Mouse (Mus musculus): ENCODE results near the gene Nap1l1. TPM values are rescaled to one million over a fixed set of nuclear protein-coding genes. Genes with fewer than 3 reads are reported as not detected.
A peak's percentile ranks its signal among the peaks of the same experiment; 100 is the strongest.

The Nap1l1 gene
- total RNA-seq, 2 experiments from 2014 or later: 124 to 136 TPM

DNA sequence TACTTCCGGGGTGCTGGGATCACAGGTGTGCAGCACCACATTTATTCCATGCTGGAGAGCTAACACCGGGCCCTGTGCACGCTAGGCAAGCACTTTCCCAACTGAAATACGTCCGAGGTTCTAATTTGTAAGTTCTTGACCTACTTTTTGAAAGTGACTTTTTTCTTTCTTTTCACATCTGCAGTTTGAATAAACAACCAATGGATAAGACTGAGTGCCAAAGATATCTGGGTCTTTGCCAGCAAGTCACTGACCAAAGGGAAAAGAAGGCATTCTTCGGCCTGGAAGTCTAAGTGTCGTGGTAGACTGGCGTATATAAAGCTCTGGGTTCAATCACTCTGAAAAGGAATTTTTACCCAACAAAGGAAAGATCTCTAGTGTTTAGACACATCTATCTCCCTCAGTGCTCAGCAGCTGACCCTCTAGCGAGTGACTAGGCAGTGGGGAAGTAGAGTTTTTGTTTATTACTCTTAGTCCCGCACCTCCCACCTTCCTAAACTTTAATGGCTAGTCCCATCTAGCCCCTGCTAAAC is 39.1 kb downstream of the Nap1l1 start:
- no peak for DNase-seq (ENCODE audit: low spot score in 2 of 2)

DNA sequence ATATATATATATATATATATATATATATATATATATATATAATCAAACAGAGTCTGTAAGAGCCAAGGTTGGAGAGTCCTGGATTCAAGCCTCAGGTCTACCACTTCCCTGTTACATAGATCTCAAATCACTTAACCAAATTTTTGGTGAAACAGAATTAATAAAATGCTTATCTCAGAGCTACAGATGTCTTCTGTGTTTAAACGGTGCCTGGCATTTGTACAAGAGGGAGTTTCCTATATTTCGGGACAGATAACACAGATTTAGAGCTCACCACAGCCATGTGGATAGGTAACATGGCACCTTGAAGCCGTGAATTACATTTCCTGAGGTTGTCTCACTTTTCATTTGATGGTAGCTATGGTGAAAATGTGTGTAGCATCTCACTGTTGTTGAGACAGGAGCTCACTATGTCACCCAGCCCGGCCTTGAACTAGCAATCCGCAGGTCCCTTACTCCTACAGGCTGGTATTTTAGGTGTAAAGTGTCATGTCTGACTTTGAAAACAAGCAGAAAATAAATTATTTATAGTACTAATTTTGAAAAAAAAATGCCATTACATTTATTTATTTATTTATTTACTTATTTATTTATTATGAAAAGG is 41.4 kb downstream of the Nap1l1 start:
- no peak for DNase-seq (ENCODE audit: low spot score in 2 of 2)

DNA sequence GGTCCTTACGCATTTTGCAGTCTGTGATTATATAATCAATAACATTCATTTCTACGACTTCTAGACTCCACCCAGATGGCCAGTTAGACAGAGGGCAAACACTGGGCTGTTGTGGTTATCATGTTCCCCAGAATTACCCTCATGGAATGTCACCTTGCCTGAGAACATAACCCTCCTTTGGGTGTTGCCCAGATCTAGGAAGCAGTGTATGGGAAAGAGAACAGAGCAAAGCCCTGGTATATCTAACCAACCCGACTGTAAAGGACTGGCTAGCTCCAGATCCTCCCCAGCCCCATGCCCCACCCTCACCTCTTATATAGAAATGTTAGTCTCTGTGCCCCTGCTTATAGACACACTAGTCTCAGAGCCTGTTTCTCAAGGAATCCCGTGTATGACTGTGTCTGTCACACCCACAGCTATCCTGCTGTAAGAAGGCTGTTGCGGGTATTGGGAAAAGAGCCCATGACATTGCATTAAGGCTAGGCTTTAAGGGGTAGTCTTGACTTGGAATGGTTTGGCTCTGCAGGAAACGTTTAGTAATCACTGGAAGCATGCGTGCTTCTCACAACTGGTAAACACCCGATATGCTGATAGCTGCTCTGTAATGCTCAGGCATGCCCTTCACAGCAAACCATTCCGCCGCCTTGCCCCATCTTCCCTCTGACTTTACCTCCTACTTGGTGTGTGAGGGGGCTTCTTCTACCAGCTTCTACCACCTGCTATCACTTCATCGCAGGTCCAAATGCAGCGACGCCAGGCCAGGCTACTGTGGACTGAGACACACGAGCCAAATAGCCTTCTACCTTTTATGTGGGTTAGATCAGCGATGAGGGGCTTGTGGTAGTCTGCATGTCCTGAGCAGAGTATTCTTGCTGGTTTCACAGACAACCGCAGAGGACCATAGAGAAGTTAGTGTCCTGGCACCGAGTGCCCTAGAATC is 42.3 kb downstream of the Nap1l1 start:
- DNase-seq (ENCODE audit: low spot score in 2 of 2): no peak

DNA sequence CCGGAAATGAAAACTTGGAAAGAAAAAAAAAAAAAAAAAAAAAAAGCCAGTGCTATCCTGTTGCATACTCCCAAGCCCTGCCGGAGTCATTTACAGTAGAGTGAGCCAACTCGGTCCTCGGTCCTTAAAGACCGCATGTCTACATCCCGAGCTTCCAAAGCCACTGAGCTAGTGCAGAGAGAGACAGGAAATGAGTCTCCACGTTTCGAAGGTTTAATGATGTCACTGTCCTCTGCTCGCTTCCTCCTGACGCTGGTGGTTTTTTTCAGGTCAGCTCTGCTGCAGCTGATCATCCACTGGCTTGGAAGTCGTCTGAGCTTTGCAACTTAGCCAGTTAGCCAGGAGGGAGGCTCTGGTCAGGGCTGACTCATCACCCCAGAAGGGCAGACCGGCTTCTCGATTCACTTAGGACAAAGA is 43.2 kb downstream of the Nap1l1 start:
- peak in 1 of 2 experiments; percentile 46 for DNase-seq (ENCODE audit: low spot score in 2 of 2)

DNA sequence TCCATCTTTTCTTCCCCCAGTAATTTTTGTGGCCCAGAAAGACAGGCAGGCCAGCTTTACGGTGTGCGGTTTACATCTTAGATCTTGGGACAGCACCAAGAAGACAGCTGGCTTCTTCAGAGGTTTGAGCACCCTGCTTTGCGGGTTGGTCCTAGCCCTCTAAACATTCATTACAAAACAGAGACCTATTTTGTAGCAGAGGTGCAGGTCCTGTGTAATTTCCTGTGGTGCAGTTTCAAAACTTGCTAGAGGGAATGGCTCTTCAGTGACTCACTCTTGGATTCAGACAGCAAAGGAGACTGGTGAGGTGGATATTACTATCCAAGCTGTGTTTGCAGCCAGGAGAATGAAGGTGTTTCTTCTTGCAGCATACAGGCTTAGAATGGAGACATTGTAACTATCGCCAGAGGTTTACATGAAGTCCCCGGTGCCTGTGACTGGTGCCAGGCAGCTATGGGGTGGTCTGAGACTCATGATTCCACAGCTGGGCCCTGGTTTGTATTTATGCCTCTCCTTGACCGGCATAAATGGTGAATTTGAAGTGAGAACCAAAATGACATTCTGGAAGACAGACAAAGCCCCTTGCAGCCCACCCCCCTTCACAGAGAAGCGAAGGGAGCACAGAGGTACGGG is 43.9 kb downstream of the Nap1l1 start:
- no peak for DNase-seq (ENCODE audit: low spot score in 2 of 2)

DNA sequence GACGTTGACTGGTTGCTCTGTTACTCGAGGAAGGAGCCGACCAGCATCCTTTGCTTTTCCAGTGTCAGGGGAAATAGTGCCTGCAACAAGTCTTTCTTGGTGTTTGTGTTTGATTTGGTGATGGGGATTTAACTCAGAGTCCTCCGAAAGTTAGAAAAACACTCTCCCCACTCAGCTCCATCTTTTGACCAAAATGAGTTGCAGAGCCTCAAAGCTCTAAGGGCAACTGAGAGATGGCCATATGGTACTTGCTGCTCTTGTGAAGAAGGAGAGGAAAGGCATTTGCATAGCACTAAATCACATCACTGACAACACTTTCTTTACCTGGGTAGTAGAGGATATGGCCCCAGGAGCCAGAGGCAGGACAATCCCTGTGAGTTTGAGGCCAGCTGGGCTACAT is 45.3 kb downstream of the Nap1l1 start:
- DNase-seq (ENCODE audit: low spot score in 2 of 2): no peak

DNA sequence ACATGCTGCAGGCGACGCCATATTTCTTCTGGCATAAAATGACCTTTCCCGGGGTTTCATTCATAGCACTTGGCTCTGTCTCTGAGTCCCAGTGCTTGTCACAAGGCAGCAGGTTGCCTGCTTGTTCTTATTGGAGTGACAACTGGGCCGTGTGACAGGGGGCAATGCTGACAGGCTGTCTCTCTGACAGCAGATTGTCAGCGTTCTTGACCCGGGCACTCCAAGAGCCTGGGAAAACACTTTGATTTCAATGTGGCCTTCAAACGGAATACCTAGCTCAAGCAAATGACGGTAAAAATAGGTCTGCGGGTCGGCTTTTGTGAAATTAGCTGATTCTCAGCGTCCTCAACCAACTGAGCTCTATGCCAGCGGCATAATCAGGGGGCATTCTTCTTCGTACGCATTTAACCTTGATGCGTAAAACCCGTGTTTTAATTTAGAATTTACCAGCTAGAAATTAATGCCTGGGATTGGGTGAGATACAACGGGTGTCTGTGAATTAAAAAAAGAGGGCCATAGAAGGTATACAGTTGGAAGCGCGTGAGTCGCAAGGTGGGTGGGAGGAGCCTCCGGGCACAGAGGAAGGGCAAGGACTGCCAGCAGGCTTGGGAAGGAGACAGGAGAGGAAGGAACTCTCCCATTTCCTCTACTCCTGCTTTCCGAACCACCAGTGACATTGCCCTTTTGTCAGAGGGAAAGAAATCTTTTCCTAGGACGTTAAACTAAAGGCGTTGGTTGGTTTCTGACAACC is 46.8 kb downstream of the Nap1l1 start:
- DNase-seq (ENCODE audit: low spot score in 2 of 2): no peak

DNA sequence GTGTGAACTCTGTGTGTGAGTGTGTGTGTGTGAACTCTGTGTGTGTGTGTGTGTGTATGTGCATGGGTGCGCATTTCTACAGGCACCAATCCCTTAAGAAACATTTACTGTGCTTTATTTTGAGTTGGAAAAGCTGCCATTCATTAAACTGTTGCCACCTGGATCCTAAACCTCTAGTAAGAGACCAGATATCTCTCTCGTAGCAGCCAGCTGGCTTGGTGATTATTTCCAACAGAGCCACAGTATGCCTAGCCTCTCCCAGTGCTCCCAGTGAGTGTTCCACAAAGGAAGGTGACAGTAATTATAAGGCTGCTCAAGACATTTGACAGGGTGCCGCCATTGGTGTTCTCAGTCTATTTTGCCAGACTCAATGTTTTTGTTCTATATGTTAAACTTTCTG is 47.6 kb downstream of the Nap1l1 start:
- no peak for DNase-seq (ENCODE audit: low spot score in 2 of 2)

DNA sequence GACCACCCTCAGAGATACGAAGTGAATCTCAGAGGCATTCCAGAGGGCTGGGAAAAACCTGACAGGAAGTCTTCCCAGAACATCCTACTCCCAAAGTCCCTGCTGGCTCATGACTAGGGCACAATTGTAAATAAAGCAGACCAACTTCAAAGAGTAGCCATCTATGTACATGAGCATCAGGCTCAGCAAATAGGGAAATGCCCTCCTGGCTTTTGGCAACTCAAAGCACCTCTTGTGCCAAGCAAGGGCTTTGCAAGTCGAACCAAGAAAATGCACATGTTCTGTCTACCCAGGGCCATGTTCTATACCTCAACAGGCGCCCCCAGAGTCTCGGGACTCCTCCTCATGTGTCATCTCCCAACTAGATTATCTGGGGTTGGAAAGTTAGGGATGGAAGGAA is 48.6 kb downstream of the Nap1l1 start:
- DNase-seq (ENCODE audit: low spot score in 2 of 2): no peak

DNA sequence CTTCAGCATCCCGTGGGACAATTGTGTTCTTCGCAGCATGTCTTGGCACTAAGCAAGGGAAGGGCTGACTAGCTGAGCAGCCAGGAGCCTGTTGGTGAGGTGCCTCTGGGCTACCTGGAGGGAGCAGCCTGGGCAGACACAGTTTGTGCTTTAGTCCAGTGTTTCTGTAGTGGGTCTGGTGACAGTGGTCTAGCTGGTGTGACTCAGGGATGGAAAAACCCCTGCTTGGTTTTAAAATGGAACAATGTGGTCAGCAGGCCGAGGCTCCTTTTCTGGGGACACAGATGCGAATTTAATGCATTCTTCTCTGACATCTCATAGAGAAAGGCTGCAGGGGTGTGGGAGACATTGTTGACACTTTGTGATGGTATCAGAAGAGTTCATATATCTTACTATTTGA is 49.2 kb downstream of the Nap1l1 start:
- no peak for DNase-seq (ENCODE audit: low spot score in 2 of 2)

DNA sequence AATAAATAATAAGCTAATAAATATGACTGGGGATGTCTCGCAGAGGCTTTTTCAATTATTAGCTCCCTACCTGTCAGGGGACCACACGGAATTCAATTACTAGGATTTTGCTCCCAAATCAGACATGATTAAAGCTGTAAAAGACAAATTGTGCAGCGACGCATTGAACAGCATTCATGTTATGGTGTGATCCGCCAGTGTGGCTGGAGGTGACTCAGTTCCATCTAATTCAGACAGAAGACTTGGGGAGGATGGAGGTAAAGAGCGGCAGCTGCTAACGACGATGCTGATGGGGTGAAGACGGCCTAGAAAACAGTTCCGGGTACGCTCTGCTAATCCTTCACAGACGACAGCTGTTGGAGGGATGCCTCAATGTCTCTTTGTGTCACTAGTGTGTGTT is 50.9 kb downstream of the Nap1l1 start:
- no peak for DNase-seq (ENCODE audit: low spot score in 2 of 2)

DNA sequence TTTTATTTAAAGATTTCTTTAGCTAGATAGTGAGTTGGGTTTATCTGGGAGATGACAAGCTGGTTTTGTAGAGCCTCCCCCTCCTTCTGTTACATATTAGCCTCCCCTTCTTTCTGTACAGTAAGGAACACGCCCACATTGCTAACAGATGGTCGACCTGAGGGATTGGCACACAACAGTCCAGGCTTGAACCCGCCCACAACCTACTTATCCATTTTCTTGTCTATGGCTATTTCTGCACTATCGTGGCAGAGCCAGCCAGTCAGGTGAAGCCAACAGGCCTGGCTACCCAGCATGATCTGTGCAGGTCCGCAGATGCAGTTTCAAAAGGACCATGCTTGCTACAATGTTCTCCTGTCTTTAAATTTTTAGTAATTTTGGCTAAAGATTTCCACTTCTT is 54.0 kb downstream of the Nap1l1 start:
- no peak for DNase-seq (ENCODE audit: low spot score in 2 of 2)

DNA sequence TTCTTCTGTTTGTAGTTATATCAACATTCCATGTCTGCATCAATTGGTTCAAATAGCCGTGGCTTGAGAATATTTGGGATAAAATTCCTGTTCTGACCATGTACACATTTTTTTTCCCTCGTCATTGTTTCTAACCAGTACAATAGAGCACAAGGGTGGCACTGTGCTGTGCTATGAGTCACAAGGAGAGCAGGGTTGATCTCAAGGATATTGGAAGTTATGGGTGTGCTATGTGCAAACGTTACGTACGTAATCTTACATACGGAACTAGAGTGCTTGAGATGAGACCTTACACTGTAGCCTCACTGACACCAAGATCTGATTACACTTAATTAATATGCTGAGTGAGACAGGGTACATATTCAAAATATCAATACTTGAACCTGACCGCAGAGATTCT is 54.6 kb downstream of the Nap1l1 start:
- DNase-seq (ENCODE audit: low spot score in 2 of 2): no peak

DNA sequence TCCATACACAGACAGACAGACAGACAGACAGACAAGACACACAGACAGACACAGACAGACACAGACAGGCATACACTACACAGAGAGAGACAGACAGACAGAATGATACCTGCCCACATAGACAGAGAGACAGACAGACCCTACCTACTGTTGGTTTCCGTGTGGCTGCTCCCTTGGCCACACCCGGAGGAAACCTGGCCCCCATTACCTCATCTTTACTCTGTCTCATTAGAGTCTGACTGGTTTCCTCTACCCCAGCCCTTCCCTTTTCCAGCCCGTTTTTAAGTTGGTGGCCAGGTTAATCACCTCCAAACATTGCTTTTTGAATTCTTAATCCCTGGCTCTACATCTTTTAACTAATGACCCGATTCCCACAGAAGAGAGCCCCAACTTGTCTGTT is 55.3 kb downstream of the Nap1l1 start:
- no peak for DNase-seq (ENCODE audit: low spot score in 2 of 2)

DNA sequence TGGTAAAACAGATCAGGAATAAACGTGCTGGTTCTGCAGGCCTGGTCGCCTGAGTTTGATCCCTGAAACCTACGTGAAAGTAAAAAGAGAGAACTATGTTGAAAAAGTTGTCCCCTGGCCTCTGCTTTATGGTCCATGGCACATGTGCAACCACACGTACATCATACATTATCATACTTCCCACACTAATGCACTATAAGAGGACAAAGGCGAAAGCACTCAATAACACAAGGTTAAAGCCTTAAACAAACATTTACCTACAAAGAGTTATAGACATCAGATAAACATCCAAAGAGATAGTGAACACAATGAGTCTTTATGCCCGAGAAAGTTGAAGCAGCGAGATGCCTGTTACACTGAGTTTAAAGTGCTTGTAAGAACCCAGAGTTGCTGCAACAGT is 57.4 kb downstream of the Nap1l1 start:
- no peak for DNase-seq (ENCODE audit: low spot score in 2 of 2)

DNA sequence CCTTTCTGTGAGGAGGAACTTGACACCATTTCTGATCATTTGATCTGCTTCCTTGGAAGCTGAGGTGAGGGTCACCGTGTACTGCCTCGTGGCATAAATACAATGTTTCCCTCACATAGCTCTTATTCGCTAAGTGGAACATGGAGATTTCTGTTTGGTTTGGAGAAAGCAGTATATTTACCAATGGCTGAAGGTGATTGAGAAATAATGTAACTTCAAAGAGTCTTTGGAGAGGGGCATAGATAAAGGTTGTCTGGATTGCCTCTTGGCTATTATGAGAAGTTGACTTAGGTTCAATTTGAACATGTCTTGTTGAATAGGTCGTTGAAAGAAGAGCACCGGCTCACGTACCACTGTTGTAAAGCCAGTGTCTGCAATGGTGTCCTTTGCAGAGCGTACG is 61.7 kb downstream of the Nap1l1 start:
- no peak for DNase-seq (ENCODE audit: low spot score in 2 of 2)

DNA sequence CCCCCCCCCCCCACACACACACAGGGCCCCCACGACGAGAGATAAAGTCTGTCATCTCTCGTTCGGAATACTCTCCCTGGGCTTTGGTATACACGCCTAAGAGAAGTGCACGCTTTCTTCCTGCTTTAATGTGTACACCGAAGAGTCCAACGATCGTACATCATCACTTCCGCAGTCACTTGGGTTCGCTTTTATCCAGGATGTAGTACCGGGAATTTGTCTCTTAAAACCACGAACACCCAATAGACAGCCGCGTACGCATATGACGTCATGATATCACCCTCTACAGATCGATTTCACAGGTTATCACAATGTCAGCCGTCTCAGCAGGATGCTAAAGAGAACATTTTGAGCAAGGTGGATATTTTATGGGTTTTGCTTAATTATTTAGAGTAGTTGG is 64.4 kb downstream of the Nap1l1 start:
- DNase-seq (ENCODE audit: low spot score in 2 of 2): no peak

DNA sequence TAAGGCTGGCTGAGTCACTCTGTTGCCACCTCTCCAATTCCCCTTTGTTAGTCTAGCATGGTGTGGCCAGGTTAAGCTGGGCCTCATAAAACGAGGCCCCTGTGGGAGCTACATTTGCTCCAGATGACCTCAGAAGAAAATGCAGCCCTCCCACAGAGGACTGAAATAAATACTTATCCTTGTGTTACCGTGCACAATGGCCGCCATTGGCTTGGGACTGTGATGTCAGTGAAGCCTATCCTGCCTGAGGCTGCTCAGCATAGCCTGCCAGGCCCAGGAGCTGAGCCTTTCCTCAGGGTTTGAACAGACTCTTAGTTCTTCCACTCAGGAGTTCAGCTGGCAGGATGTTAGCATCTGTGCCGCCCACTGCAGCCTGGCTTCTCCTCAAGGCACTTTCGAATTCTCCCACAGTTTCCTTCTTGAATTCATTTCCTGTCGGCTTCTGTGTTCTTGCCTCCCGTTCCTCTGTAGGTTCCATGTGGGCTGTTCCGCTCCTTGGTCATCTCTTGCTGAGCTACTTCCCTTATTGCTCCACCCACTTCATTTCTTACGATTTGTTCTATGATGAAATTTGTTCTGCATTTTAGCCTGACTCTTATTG is 66.8 kb downstream of the Nap1l1 start:
- DNase-seq (ENCODE audit: low spot score in 2 of 2): no peak

DNA sequence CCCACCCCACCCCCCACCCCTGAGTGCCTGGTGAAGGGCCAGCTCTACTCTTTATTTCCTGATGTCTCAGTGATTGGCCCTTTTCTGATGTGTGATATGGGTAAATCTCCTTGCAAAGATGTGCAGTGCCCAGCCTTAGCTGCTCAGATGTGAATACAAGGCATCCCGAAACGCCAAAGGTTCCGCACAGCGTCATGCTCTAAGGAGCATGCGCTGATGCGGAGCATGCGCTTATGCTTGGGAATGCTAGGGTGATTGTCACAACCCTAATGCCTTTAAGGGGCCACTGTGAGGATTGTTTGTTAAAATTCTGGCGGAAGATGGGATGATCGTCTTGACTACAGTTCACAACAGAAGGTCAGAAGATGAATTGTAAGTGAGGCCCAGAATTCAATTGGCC is 67.7 kb downstream of the Nap1l1 start:
- DNase-seq (ENCODE audit: low spot score in 2 of 2): no peak

DNA sequence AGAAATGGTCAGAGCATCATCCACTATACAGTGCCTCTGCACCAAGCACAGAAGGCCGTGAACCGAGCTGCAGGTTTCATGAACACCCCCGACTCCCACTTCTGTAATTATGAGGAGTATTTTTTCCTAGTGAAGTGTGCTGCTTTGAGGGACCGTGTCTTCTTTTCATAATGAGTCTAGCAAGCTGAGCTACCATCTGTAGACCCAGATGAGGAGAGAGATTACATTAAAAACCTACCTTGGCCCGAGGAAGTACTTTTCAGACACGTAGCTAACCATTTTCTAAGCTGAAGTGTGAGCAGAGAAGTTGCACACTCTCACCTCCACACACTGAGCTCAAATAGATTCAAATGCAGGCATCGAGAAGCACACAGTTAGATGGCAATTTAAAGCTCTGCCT is 70.1 kb downstream of the Nap1l1 start:
- no peak for DNase-seq (ENCODE audit: low spot score in 2 of 2)

DNA sequence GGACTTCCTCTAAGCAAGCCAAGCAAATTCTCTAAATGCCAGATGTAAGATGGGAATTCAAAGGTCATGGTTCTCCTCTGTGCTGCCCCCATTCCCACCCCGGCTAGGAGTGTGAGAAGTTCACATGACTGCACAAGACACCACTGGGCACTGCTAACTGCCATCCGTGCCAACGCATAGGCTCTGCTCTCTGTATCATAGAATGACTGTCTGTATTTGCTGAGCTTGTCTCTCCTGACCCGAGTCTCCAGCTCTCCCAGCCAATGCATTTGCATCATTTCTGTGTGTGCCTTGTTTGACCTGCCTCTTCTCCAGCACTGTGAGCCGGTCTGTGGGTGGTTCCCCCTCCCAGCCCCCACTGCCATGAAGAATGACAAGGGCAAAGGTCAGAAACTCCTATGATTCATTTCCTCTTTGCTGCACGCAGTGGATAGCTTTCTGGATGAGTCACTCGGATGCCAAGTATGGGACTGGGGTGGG is 70.8 kb downstream of the Nap1l1 start:
- DNase-seq (ENCODE audit: low spot score in 2 of 2): peak; percentile 38 to 40
